Mouse (Mus musculus) kidney, postnatal 0 days (tissue): ENCODE results near the gene Tmem132e. TPM values are rescaled to one million over a fixed set of nuclear protein-coding genes. Genes with fewer than 3 reads are reported as not detected.
A peak's percentile ranks its signal among the peaks of the same experiment; 100 is the strongest.

Source experiments
- ATAC-seq: fragments of 200-750 bp; cut with Nextera tagmentation; replicated peaks from 2 replicates; pipeline ENCODE4 v1.8.0; 2017; ENCODE audit warnings: low read depth, moderate number of reproducible peaks, moderate TSS enrichment, moderate library complexity; ENCODE audit not compliant: low FRiP score
- DNase-seq: peaks from one replicate; pipeline ENCODE4 v3.0.0-alpha.2; 2016; ENCODE audit warnings: low spot score
- H3K27ac ChIP-seq: fragments of 300-500 bp; sonication (generic); 2 replicates; pipeline ENCODE4 v1.5.1; 2014; ENCODE audit warnings: mild to moderate bottlenecking
- H3K27me3 ChIP-seq: fragments of 300-500 bp; sonication (generic); 2 replicates; pipeline ENCODE4 v1.6.1; 2014; ENCODE audit warnings: low read length, mixed read lengths; ENCODE audit not compliant: insufficient read depth
- H3K36me3 ChIP-seq: fragments of 300-500 bp; sonication (generic); 2 replicates; pipeline ENCODE4 v1.6.1; 2014; ENCODE audit warnings: low read length, mixed read lengths; ENCODE audit not compliant: insufficient read depth
- H3K4me1 ChIP-seq: fragments of 300-500 bp; sonication (generic); replicated peaks from 2 replicates; pipeline ENCODE4 v1.6.1; 2014; ENCODE audit warnings: antibody characterized with exemption, low read length, mixed read lengths; ENCODE audit not compliant: insufficient read depth
- H3K4me2 ChIP-seq: fragments of 300-500 bp; sonication (generic); 2 replicates; pipeline ENCODE4 v1.6.1; 2014; ENCODE audit warnings: mild to moderate bottlenecking, low read length, moderate library complexity, mixed read lengths
- H3K4me3 ChIP-seq: fragments of 300-500 bp; sonication (generic); replicated peaks from 2 replicates; pipeline ENCODE4 v1.5.1; 2014; ENCODE audit warnings: low read depth, low read length
- H3K9ac ChIP-seq: fragments of 300-500 bp; sonication (generic); 2 replicates; pipeline ENCODE4 v1.6.1; 2014; ENCODE audit warnings: low read depth, low read length
- H3K9me3 ChIP-seq: fragments of 300-500 bp; sonication (generic); replicated peaks from 2 replicates; pipeline ENCODE4 v1.6.1; 2016; ENCODE audit warnings: low read length, inconsistent platforms, mixed read lengths
- CTCF ChIP-seq: IDR thresholded peaks from 2 replicates; pipeline ENCODE4 v1.5.1; 2016; ENCODE audit warnings: antibody characterized with exemption, low read depth, mild to moderate bottlenecking, moderate library complexity
- WGBS: fragments of 180-500 bp; shearing (Covaris S2); extraction: QIAGEN DNeasy Blood & Tissue Kit; methylation state at CpG from one replicate; pipeline ENCODE4 v1.1.7; 2014; 5-methylcytosine and 5-hydroxymethylcytosine counted together
- polyA plus RNA-seq: library from polyadenylated mRNA; unstranded; fragments of >200 nt; fragmentation: Nextera tagmentation; extraction: Ambion mirVana; gene quantifications from 2 replicates; pipeline ENCODE4 v1.2.1, GENCODE M21; 2015

Gene Tmem132e
- polyA plus RNA-seq, 1 experiment from 2014 or later, result 0.18 TPM

- 87% methylated on average over 7 of the region's 7 CpGs for WGBS
- H3K27me3 ChIP-seq, result no peaks in the 10 kb centered on the region
- no peak overlapping the region for H3K9ac ChIP-seq
- no peaks in the 10 kb centered on the region for H3K4me1 ChIP-seq
- no peak for ATAC-seq
- no peak for TF ChIP-seq CTCF
- H3K4me3 ChIP-seq, result no peak overlapping the region
- no peak overlapping the region for H3K27ac ChIP-seq
- H3K4me2 ChIP-seq, result no peak overlapping the region
- no peak for DNase-seq
- no peaks in the 10 kb centered on the region for H3K36me3 ChIP-seq
- no peaks in the 10 kb centered on the region for H3K9me3 ChIP-seq
Observed at GRCm38 (mm10) chr11:82461326-82461725, 72.6 kb downstream of the Tmem132e start.

- Histone ChIP-seq H3K36me3 (no peaks in the 10 kb centered on the region), H3K4me3 (no peak overlapping the region), H3K27me3 (no peaks in the 10 kb centered on the region), H3K4me2 (no peak overlapping the region), H3K27ac (no peak overlapping the region), H3K4me1 (no peaks in the 10 kb centered on the region), H3K9me3 (no peaks in the 10 kb centered on the region), H3K9ac (no peak overlapping the region)
- 86% methylated on average over 9 of the region's 9 CpGs for whole genome bisulfite sequencing
- ATAC-seq (no peak), DNase-seq (no peak)
- no peak for TF ChIP-seq CTCF
Observed at GRCm38 (mm10) chr11:82465536-82465935, 76.8 kb downstream of the Tmem132e start.

- TF ChIP-seq CTCF, result no peak
- no peaks in the 10 kb centered on the region for H3K4me1 ChIP-seq
- H3K9ac ChIP-seq, result no peak overlapping the region
- H3K36me3 ChIP-seq, result no peaks in the 10 kb centered on the region
- H3K4me3 ChIP-seq, result no peak overlapping the region
- WGBS, result 77% methylated on average over 7 of the region's 7 CpGs
- H3K4me2 ChIP-seq, result no peak overlapping the region
- no peaks in the 10 kb centered on the region for H3K9me3 ChIP-seq
- DNase-seq (no peak), ATAC-seq (no peak)
- no peak overlapping the region for H3K27ac ChIP-seq
- no peaks in the 10 kb centered on the region for H3K27me3 ChIP-seq
Observed at GRCm38 (mm10) chr11:82467218-82467617, 78.5 kb downstream of the Tmem132e start.

GRCm38 (mm10) chr11:82471076-82471475 is 82.4 kb downstream of the Tmem132e start:
- H3K9ac ChIP-seq, result no peak overlapping the region
- H3K27ac ChIP-seq, result no peak overlapping the region
- H3K36me3 ChIP-seq, result no peaks in the 10 kb centered on the region
- no peak for TF ChIP-seq CTCF
- no peaks in the 10 kb centered on the region for H3K27me3 ChIP-seq
- H3K4me1 ChIP-seq, result no peaks in the 10 kb centered on the region
- DNase-seq, result no peak
- no peak overlapping the region for H3K4me3 ChIP-seq
- no peak for ATAC-seq
- no peaks in the 10 kb centered on the region for H3K9me3 ChIP-seq
- no peak overlapping the region for H3K4me2 ChIP-seq
- WGBS, result 73% methylated on average over 1 of the region's 1 CpGs

DNA sequence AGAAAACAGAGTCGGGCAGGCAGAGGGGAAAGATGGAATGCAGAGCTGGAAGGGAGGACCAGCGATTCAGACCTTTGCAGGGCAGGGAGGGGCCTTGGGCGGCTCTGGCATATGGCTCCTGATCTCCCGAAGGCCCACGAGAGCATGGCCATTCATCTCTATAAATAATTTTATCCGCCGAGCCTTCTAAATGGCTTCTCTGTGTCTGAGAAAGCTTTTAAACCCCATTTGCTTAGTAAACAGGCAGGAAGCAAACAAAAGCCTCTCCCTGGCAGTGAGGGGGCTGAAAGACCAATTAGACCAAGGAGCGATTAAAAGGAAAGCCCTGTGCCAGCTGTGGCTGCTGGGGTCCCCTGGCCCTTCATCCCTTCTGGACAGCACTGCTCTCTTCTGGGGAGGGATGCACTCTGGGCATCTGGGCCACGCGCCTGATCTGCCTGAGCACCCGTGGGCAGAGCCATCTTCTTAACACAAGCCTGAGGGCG is 84.5 kb downstream of the Tmem132e start:
- Histone ChIP-seq H3K9ac (no peak overlapping the region), H3K36me3 (no peaks in the 10 kb centered on the region), H3K27me3 (no peaks in the 10 kb centered on the region), H3K4me3 (no peak overlapping the region), H3K27ac (no peak overlapping the region), H3K4me2 (no peak overlapping the region), H3K9me3 (no peaks in the 10 kb centered on the region), H3K4me1 (no peaks in the 10 kb centered on the region)
- ATAC-seq, result no peak
- DNase-seq, result no peak
- 45% methylated on average over 12 of the region's 12 CpGs for WGBS
- no peak for TF ChIP-seq CTCF

DNA sequence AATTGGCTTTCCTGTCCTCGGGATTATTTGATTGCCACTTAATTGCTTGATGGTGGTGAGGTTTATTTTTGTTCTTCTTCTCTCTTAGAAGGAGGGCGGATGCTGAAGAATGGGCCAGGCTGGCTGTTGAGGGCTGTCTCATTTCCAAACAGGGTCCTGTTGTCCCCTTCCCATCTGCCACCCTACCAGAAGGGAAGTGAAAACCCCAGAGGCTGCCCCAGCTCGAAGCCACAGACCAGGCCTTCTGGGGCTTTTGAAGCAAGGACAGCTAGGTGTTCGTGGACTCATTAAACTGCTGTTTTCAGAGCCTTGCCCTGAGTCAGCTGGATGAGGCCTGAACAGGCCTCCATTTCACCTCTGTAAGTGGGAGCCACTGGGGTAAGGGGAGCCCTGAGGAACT is 87.4 kb downstream of the Tmem132e start:
- ATAC-seq, result no peak
- TF ChIP-seq CTCF, result no peak
- H3K9me3 ChIP-seq, result no peaks in the 10 kb centered on the region

GRCm38 (mm10) chr11:82477412-82477811 is 88.7 kb downstream of the Tmem132e start:
- no peak overlapping the region for H3K9ac ChIP-seq
- H3K27ac ChIP-seq, result no peak overlapping the region
- H3K36me3 ChIP-seq, result no peaks in the 10 kb centered on the region
- DNase-seq (peak; percentile 4), ATAC-seq (no peak)
- WGBS, result 54% methylated on average over 3 of the region's 3 CpGs
- TF ChIP-seq CTCF, result no peak
- no peak overlapping the region for H3K4me3 ChIP-seq
- no peak overlapping the region for H3K4me2 ChIP-seq
- H3K27me3 ChIP-seq, result no peaks in the 10 kb centered on the region
- no peaks in the 10 kb centered on the region for H3K9me3 ChIP-seq
- H3K4me1 ChIP-seq, result no peaks in the 10 kb centered on the region

More for the DNA sequence above, 87.4 kb downstream of the Tmem132e start:
- no peak overlapping the region for H3K9ac ChIP-seq
- H3K4me1 ChIP-seq, result no peaks in the 10 kb centered on the region
- WGBS, result 50% methylated on average over 4 of the region's 4 CpGs
- no peak for DNase-seq
- no peaks in the 10 kb centered on the region for H3K27me3 ChIP-seq
- H3K27ac ChIP-seq, result no peak overlapping the region
- H3K4me3 ChIP-seq, result no peak overlapping the region
- H3K36me3 ChIP-seq, result no peaks in the 10 kb centered on the region
- H3K4me2 ChIP-seq, result no peak overlapping the region
